Mouse (Mus musculus) erythroblast, embryonic 14.5 days (primary cell): ENCODE measurements around the gene Cdkn2c.

Source experiments
- GATA1 ChIP-seq: IDR thresholded peaks from 2 replicates; pipeline ENCODE4 v1.6.1; 2012; ENCODE audit warnings: low read length, inconsistent platforms, mixed read lengths
- TAL1 ChIP-seq: IDR thresholded peaks from 3 replicates; pipeline ENCODE4 v1.6.1; 2012; ENCODE audit warnings: low read length, inconsistent platforms, mixed read lengths

- TF ChIP-seq GATA1, result no peak
- TF ChIP-seq TAL1, result no peak
These were observed 968 bp downstream of the Cdkn2c start for GRCm38 (mm10) chr4:109665982-109666460.
